Comparison of ENCODE assay signal across 14 mouse cellular contexts in the genomic region with DNA sequence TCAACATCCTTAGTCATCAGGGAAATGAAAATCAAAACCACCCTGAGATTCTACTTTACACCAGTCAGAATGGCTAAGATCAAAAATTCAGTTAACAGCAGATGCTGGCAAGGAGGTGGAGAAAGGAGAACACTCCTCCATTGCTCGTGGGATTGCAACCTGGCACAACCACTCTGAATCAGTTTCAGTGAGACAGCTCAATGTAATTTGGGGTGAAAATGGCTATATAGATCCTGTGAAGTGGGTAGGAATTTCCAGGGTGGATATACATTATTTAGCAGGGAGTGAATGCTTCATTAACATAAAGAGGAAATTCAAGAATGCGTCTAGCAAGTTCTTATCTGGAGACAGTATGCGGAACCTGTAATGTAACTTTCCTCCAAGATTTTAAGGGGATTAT.
DNase-seq lines count a peak whose midpoint lies in the region.
"Had no signal": no experiment of that assay in that cellular context is flagged by ENCODE, and none has a peak within 500 bp of the region (broad histone marks: within the 10 kb centered on the region; RNA-seq: fewer than 3 reads in every experiment).

No protein-coding gene starts in this region.

- DNase-seq in frontal cortex, postnatal 36 days (ENCODE audit: low spot score in 2 of 2) = peak; percentile 6 to 10
- no peak for DNase-seq in frontal cortex, postnatal 25 days (ENCODE audit: low spot score in 2 of 2)
- DNase-seq in right cerebral cortex, adult 18-20 months = peak; percentile 3
- no peak for DNase-seq in right cerebral cortex, postnatal 25 days
- DNase-seq in telencephalon, adult 2 months (ENCODE audit: low read depth, low spot score) = peak; percentile 27
- DNase-seq in heart, postnatal 36 days = no peak
- DNase-seq: adrenal gland, adult 2 months; adrenal gland, postnatal 10 days; adrenal gland, postnatal 25 days; cerebellum, adult 11-12 months; cerebellum, adult 2 months; cerebellum, adult 9-10 months; cerebellum, postnatal 10 days; cerebellum, postnatal 25 days had no signal

- intact Hi-C loops in heart, postnatal 36 days (cut with DNase I) = no loop called here

Comparison
In these comparisons a context has a peak if more than half of its experiments do, and no peak if none do; other contexts are left out.
1. DNase-seq: peak in frontal cortex, postnatal 36 days (2 of 2), right cerebral cortex, adult 18-20 months (single experiment) and telencephalon, adult 2 months (single experiment); none in frontal cortex, postnatal 25 days (0 of 2), right cerebral cortex, postnatal 25 days (single experiment) and heart, postnatal 36 days (0 of 2).